Mouse (Mus musculus) liver, adult 2 months (tissue): Measurements from ENCODE around the gene Hic1.

ENCODE experiments used
- CTCF ChIP-seq: fragments of 200-500 bp; IDR thresholded peaks from 2 replicates; pipeline ENCODE4 v1.5.1; 2011; ENCODE audit warnings: low read depth, low read length, control low read depth
- POLR2A ChIP-seq: fragments of 200-500 bp; IDR thresholded peaks from 2 replicates; pipeline ENCODE4 v1.6.1; 2011; ENCODE audit warnings: low read length, control low read depth; ENCODE audit not compliant: insufficient read depth; ENCODE audit errors: extremely low read depth

DNA sequence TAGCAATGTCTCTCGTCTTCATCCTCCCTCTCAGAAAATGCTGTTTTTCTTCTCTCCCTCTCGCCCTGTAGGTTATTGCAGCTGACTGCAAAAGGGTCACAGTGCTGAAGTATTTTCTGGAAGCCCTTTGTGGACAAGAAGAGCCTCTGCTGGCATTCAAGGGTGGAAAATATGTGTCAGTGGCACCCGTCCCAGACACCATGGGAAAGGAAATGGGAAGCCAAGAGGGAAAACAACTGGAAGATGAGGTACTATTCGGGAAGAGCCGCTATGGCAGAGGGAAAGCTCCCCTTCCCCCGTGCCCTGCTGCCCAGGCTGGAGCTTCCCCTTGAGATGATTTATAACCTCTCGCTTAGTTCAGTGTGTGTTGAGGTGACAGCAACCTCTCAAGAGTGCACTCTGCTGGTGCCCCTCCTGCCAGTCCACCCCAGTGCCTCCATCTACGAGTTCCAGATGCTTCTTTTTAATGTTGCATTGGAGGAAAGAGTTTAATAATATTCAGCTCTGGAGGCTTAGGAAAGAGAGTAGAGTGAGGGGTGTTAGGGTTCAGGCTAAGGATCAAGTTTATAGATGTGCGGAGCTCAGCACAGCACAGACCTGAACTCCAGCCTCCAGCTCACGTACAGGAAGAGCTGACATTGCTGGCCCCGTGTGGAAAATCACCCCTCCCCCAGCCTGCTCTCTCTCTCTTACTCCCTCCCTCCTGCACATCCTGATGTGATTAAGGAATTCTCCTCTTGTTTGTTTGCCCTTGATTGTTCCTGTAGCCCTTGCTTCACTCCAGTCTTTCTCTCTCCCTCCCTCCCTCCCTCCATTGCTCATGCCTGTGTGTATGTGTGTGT, 30.0 kb downstream of the Hic1 start:
- no peak for TF ChIP-seq CTCF
- TF ChIP-seq POLR2A, result no peak
